Mouse (Mus musculus) CH12.LX (cell line): ENCODE measurements around the gene Farsa.

Experiments
- BHLHE40 ChIP-seq: IDR thresholded peaks from 2 replicates; pipeline ENCODE4 v1.6.1; 2011; ENCODE audit warnings: mild to moderate bottlenecking, low read depth, low read length, improper control_type of control experiment
- CHD1 ChIP-seq: IDR thresholded peaks from 2 replicates; pipeline ENCODE4 v1.6.1; 2012; ENCODE audit warnings: low read depth, low read length, improper control_type of control experiment, inconsistent platforms
- IRF4 ChIP-seq: IDR thresholded peaks from 2 replicates; pipeline ENCODE4 v1.6.1; 2014; ENCODE audit warnings: low read depth, mild to moderate bottlenecking, inconsistent platforms, low read length, improper control_type of control experiment
- POLR2A ChIP-seq: IDR thresholded peaks from 2 replicates; pipeline ENCODE4 v1.6.1; 2011; ENCODE audit warnings: low read depth, mild to moderate bottlenecking, improper control_type of control experiment, low read length
- SIN3A ChIP-seq: IDR thresholded peaks from 2 replicates; pipeline ENCODE4 v1.6.1; 2012; ENCODE audit warnings: low read length, improper control_type of control experiment, inconsistent platforms

DNA sequence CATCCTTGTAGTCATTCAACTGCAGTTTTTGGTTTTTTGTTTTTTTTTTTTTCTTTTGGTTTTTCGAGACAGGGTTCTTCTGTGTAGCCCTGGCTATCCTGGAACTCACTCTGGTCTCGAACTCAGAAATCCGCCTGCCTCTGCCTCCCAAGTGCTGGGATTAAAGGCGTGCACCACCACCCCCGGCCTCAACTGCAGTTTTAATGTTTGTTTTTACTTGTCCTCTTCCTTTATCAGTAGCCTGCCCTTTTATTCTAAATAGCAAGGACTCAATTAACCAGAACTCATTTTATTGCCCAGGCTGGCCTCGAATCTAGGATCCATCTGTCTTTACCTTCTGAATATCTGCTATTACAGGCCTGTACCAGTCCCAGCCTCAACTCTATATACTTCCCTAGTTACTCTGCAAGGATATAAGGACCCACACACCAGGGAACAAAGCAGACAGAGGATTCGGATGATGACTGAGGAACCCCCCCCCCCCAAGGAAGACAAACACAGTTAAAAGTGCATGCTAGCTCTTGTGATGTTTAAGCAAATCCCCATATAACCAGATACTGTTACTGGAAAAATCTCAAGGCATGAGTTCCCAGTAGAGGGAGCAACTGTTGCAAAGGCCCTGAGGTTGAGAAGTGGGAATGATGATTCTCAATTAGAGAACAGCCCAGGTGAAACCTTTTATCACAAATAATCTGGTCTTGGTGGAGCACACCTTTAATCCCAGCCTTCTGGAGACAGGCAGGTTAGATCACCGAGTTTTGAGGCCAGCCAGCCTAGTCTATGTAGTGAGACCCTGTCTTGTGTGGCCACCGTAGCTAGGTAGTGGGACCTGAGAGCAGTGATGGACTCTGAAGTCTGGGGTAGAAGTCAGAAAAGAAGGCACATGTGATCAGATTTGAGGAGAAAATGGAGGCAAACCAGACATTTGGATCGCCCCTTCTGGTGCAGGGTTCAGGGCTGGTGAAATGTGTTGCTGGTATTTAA is 23.7 kb upstream of the Farsa start:
- no peak for TF ChIP-seq IRF4
- TF ChIP-seq POLR2A: no peak
- no peak for TF ChIP-seq BHLHE40
- no peak for TF ChIP-seq SIN3A
- peak; percentile 48; the same call in 1 of the 2 replicates for TF ChIP-seq CHD1
